Mouse (Mus musculus) spleen, adult 2 months (tissue): ENCODE measurements around the gene Pcdh9.

Experiments used
- CTCF ChIP-seq: fragments of 200-500 bp; IDR thresholded peaks from 2 replicates; pipeline ENCODE4 v1.5.1; 2011; ENCODE audit warnings: mild to moderate bottlenecking, inconsistent platforms; ENCODE audit not compliant: insufficient read depth, insufficient read length, insufficient replicate concordance; ENCODE audit errors: extremely low read depth
- POLR2A ChIP-seq: fragments of 200-500 bp; IDR thresholded peaks from 2 replicates; pipeline ENCODE4 v1.6.1; 2011; ENCODE audit warnings: low read depth, low read length, inconsistent platforms

DNA sequence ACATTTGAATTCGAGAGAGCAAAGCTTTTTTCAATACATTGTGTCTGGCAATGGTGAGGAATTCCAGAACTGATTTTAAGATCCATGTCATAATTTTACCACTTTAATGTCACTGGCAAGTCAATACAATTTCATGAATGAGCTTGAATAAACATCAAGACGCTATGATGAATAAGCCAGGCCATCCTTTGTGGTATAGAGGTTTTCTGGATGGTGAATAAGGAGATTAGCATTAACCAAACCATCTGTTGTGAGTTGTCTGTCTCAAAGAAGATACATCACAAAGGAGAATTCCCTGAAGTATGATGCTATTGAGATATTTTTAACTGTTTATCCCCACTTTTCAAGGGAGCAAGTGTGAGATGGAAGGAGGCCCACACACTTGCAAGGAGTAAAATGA lies 602.1 kb downstream of the Pcdh9 start:
- no peak for TF ChIP-seq CTCF
- no peak for TF ChIP-seq POLR2A
